Mouse (Mus musculus): Measurements from ENCODE around the gene Tmem150c. TPM values are rescaled to one million over a fixed set of nuclear protein-coding genes. Genes with fewer than 3 reads are reported as not detected.

Tmem150c gene
- polyA plus RNA-seq, 1 experiment from 2014 or later: 2.7 TPM

DNA sequence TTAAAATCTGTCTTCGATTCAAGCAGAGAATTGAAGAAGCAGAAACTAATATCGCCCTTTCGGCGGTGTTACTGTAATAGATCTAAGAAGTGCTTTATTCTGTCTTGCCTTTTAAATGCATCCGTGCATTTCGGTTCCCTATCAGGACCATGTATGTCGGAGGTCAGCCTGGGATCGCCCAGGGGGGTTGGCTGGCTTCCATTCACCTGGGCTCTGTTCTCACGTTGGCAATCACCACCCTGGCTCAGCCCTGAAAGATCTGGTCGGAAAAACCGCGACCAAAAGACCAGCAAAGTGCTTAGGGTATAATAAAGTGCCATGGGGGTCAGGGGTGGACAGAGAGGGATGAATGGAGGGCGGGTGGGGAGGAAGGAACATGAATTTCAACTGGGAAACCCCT is 1.3 kb downstream of the Tmem150c start:
- no peaks in the 10 kb centered on the region for H3K36me3 ChIP-seq (ENCODE audit: control insufficient read depth, insufficient read depth)
- 25% methylated on average over 13 of the region's 13 CpGs for WGBS
- peak overlapping the region; percentile 68 for H3K9ac ChIP-seq (ENCODE audit: low read length)
- no peaks in the 10 kb centered on the region for H3K9me3 ChIP-seq (replicated peaks; ENCODE audit: control insufficient read depth, low read length)
- H3K4me3 ChIP-seq (ENCODE audit: low read length): peak overlapping the region; percentile 61
- H3K27me3 ChIP-seq (ENCODE audit: control insufficient read depth, insufficient read depth, low read length): peaks cover 14% of the 10 kb centered on the region
- 0 out of 2 replicates have a peak, but pooled peaks cover 2% of the 10 kb centered on the region for H3K4me1 ChIP-seq (ENCODE audit: control insufficient read depth, insufficient read depth, low read length)
- ATAC-seq (replicated peaks; ENCODE audit: extremely low read depth, insufficient read depth, low FRiP score): no peak
- H3K4me2 ChIP-seq (ENCODE audit: low read depth, low read length): peak overlapping the region; percentile 92
- no peak overlapping the region for H3K27ac ChIP-seq (ENCODE audit: low read length)

DNA sequence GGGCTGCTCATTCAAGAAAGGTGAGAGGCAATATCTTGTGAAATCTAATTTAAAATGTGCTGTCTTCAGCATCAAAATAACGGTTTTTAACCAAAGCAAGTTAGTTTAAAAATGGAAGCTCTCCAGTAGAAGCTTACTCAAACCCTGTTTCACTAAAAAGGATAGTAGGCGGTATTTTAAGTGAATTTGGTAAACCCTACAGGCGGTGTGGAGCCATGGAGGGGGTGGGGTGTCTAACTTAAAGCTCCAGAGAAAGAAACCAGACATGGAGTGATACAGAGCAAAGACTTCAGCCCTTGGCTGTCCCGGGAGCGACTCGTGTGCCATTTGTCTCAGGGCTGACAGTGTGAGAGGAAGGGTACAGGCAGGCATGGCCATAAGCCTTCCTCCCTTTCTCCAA is 4.0 kb downstream of the Tmem150c start:
- WGBS: 70% methylated on average over 6 of the region's 6 CpGs
- Histone ChIP-seq H3K9me3 (replicated peaks; ENCODE audit: control insufficient read depth, low read length) (no peaks in the 10 kb centered on the region), H3K4me1 (ENCODE audit: control insufficient read depth, insufficient read depth, low read length) (0 out of 2 replicates have a peak, but pooled peaks cover 2% of the 10 kb centered on the region), H3K4me3 (ENCODE audit: low read length) (no peak overlapping the region), H3K9ac (ENCODE audit: low read length) (no peak overlapping the region), H3K4me2 (ENCODE audit: low read depth, low read length) (no peak overlapping the region), H3K27me3 (ENCODE audit: control insufficient read depth, insufficient read depth, low read length) (peaks cover 12% of the 10 kb centered on the region), H3K27ac (ENCODE audit: low read length) (no peak overlapping the region), H3K36me3 (ENCODE audit: control insufficient read depth, insufficient read depth) (no peaks in the 10 kb centered on the region)
- no peak for ATAC-seq (replicated peaks; ENCODE audit: extremely low read depth, insufficient read depth, low FRiP score)

DNA sequence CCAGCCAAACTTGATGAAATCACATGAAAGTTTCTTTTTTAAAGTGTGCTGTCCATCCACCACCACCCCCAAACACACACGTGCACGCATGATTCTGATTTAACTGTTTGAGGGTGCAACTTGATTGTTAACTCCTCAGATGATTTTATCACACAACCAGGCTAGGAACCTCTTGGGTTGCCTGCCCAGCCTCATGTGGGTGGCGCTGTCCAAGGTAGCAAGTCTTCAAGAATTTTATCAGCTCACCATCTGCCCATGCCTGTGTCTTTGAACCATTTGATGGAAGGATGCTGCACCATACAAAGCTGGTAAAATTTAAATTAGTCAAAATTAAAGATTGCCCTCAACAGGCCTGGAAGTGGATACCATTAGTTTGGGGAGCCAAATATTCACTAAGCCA is 9.6 kb downstream of the Tmem150c start:
- no peak overlapping the region for H3K4me3 ChIP-seq (ENCODE audit: low read length)
- H3K27ac ChIP-seq (ENCODE audit: low read length): no peak overlapping the region
- no peaks in the 10 kb centered on the region for H3K9me3 ChIP-seq (replicated peaks; ENCODE audit: control insufficient read depth, low read length)
- no peaks in the 10 kb centered on the region for H3K4me1 ChIP-seq (ENCODE audit: control insufficient read depth, insufficient read depth, low read length)
- peaks cover 5% of the 10 kb centered on the region; the same call in 1 of the 2 replicates for H3K27me3 ChIP-seq (ENCODE audit: control insufficient read depth, insufficient read depth, low read length)
- WGBS: 59% methylated on average over 3 of the region's 3 CpGs
- no peak for ATAC-seq (replicated peaks; ENCODE audit: extremely low read depth, insufficient read depth, low FRiP score)
- no peak overlapping the region for H3K9ac ChIP-seq (ENCODE audit: low read length)
- H3K4me2 ChIP-seq (ENCODE audit: low read depth, low read length): no peak overlapping the region
- H3K36me3 ChIP-seq (ENCODE audit: control insufficient read depth, insufficient read depth): no peaks in the 10 kb centered on the region

DNA sequence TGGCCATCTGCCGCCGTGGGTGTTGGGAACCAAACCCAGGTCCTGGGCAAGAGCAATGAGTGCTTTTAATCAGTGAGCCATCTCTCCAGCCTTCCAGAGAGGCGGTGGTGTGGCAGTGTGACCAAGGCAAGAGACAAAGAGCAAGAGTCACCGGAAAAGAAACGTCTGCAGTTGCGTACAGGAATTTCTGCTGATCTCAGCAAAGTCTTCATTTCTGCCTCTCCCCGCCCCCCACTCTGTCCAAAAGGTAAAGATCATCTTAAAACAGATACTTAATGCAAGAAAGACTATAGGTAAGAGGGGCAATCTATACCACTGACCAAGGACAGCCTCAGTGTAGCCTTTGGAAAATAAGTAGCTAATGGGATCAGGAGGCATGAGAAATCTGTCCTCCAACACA is 14.8 kb downstream of the Tmem150c start:
- Histone ChIP-seq H3K36me3 (ENCODE audit: control insufficient read depth, insufficient read depth) (no peaks in the 10 kb centered on the region), H3K27ac (ENCODE audit: low read length) (no peak overlapping the region), H3K9me3 (replicated peaks; ENCODE audit: control insufficient read depth, low read length) (no peaks in the 10 kb centered on the region), H3K9ac (ENCODE audit: low read length) (no peak overlapping the region), H3K4me3 (ENCODE audit: low read length) (no peak overlapping the region), H3K4me2 (ENCODE audit: low read depth, low read length) (no peak overlapping the region), H3K27me3 (ENCODE audit: control insufficient read depth, insufficient read depth, low read length) (no peaks in the 10 kb centered on the region), H3K4me1 (ENCODE audit: control insufficient read depth, insufficient read depth, low read length) (no peaks in the 10 kb centered on the region)
- no peak for ATAC-seq (replicated peaks; ENCODE audit: extremely low read depth, insufficient read depth, low FRiP score)
- WGBS: 71% methylated on average over 7 of the region's 7 CpGs

DNA sequence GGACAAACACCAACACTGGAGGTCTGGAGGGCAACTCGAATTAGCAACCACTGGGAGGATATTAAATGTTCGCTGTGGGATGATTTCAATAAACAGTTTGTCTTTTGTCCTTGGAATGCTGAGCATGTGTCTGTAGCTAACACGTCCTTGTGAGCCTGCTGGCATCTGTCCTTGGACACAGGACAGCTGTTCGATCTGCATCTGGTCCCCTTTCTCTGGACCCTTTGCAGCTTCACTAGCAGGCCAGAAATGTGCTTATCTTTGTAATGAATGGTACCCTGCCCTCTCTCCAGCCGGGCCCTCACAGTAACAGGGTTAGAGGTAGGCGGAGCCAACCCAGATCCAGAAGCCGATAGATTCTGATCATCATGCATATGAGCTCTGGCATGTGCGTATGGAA is 32.3 kb downstream of the Tmem150c start:
- Histone ChIP-seq H3K27me3 (ENCODE audit: control insufficient read depth, insufficient read depth, low read length) (no peaks in the 10 kb centered on the region), H3K4me2 (ENCODE audit: low read depth, low read length) (no peak overlapping the region), H3K36me3 (ENCODE audit: control insufficient read depth, insufficient read depth) (no peaks in the 10 kb centered on the region), H3K27ac (ENCODE audit: low read length) (no peak overlapping the region), H3K9ac (ENCODE audit: low read length) (no peak overlapping the region), H3K4me1 (ENCODE audit: control insufficient read depth, insufficient read depth, low read length) (no peaks in the 10 kb centered on the region), H3K9me3 (replicated peaks; ENCODE audit: control insufficient read depth, low read length) (no peaks in the 10 kb centered on the region), H3K4me3 (ENCODE audit: low read length) (no peak overlapping the region)
- 44% methylated on average over 8 of the region's 8 CpGs for WGBS
- ATAC-seq (replicated peaks; ENCODE audit: extremely low read depth, insufficient read depth, low FRiP score): no peak

DNA sequence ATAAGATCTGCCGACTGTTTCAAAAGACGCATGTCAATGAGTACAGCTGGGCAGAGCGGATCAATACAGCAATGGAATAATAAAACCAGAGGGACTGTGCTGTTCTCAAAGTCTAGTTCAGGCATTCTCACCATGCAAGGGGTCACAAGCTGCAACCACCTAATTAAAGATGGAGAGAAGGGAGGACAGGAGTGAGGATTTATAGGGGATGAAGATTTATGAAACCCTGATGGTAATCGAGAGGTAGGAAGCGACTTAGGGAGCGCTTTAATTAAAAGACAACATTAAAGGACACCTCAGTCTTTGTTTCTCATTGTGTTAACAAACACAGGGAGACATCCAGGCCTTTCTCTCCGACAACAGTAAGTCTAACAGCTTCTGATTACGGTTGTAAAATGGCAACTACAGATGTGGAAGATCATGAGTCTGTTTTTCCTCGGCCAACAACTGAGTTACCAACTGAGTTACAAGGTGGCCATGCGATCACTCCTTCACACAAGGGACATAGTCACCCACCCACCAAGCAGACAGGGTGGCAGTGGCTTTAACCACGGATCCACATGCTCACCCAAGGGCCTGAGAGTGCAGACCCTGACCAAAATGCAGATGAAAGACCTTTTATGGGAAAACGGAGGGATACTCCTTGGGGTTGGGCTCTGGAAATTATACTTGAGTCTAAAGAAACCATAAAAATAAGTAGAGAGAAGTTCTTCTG is 34.0 kb downstream of the Tmem150c start:
- Histone ChIP-seq H3K4me2 (ENCODE audit: low read depth, low read length) (no peak overlapping the region), H3K9ac (ENCODE audit: low read length) (no peak overlapping the region), H3K4me1 (ENCODE audit: control insufficient read depth, insufficient read depth, low read length) (no peaks in the 10 kb centered on the region; the same call in 1 of the 2 replicates), H3K27ac (ENCODE audit: low read length) (no peak overlapping the region), H3K36me3 (ENCODE audit: control insufficient read depth, insufficient read depth) (no peaks in the 10 kb centered on the region), H3K27me3 (ENCODE audit: control insufficient read depth, insufficient read depth, low read length) (peaks cover 3% of the 10 kb centered on the region; the same call in 1 of the 2 replicates), H3K4me3 (ENCODE audit: low read length) (no peak overlapping the region), H3K9me3 (replicated peaks; ENCODE audit: control insufficient read depth, low read length) (no peaks in the 10 kb centered on the region)
- ATAC-seq (replicated peaks; ENCODE audit: extremely low read depth, insufficient read depth, low FRiP score): no peak
- WGBS: 75% methylated on average over 12 of the region's 12 CpGs

DNA sequence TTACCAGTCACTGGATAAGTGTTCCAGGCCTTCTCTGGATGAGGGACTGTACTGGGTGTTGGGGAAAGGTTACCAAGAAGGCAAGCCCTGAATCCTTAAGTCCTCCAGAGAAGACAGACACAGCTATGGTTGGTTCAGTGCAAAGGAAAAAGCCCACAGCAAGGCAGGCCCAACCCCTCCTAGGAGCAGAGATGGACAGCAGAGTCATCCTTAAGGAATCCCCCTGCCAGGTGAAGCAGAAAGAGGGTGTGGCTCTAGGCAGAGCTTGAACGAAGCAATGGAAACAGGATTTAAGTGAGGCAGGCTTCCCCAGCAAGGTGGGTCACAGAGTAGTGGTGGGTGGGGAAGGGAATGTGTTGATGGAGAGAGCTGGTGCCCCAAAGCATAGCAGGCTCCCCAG is 35.1 kb downstream of the Tmem150c start:
- 61% methylated on average over 1 of the region's 1 CpGs for WGBS
- no peak overlapping the region for H3K4me3 ChIP-seq (ENCODE audit: low read length)
- no peaks in the 10 kb centered on the region for H3K36me3 ChIP-seq (ENCODE audit: control insufficient read depth, insufficient read depth)
- no peaks in the 10 kb centered on the region for H3K9me3 ChIP-seq (replicated peaks; ENCODE audit: control insufficient read depth, low read length)
- ATAC-seq (replicated peaks; ENCODE audit: extremely low read depth, insufficient read depth, low FRiP score): no peak
- no peak overlapping the region for H3K9ac ChIP-seq (ENCODE audit: low read length)
- H3K4me1 ChIP-seq (ENCODE audit: control insufficient read depth, insufficient read depth, low read length): no peaks in the 10 kb centered on the region; the same call in 1 of the 2 replicates
- no peak overlapping the region for H3K4me2 ChIP-seq (ENCODE audit: low read depth, low read length)
- H3K27me3 ChIP-seq (ENCODE audit: control insufficient read depth, insufficient read depth, low read length): peaks cover 7% of the 10 kb centered on the region; the same call in 1 of the 2 replicates
- H3K27ac ChIP-seq (ENCODE audit: low read length): no peak overlapping the region

DNA sequence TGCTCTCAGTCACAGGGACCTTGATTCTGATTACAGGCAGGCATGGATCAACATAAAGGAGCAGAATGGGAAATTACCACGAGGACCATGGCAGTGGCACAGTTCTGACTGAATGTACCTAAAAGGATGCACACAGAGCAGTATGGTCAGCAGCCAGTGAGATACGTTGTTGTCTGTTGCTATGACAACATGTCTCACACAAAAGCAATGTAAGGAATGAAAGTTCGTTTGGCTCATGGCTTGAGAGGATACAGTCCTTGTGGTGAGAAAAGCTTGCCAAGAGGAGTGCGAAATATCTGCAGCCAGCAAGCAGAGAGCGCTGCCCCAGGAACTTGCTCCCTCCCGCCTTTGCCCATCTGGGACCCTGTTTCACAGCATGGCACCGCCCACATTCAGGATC is 36.3 kb downstream of the Tmem150c start:
- 53% methylated on average over 7 of the region's 7 CpGs for WGBS
- Histone ChIP-seq H3K36me3 (ENCODE audit: control insufficient read depth, insufficient read depth) (no peaks in the 10 kb centered on the region), H3K27me3 (ENCODE audit: control insufficient read depth, insufficient read depth, low read length) (peaks cover 10% of the 10 kb centered on the region; the same call in 1 of the 2 replicates), H3K9me3 (replicated peaks; ENCODE audit: control insufficient read depth, low read length) (no peaks in the 10 kb centered on the region), H3K9ac (ENCODE audit: low read length) (no peak overlapping the region), H3K4me2 (ENCODE audit: low read depth, low read length) (no peak overlapping the region), H3K4me3 (ENCODE audit: low read length) (no peak overlapping the region), H3K4me1 (ENCODE audit: control insufficient read depth, insufficient read depth, low read length) (no peaks in the 10 kb centered on the region; the same call in 1 of the 2 replicates), H3K27ac (ENCODE audit: low read length) (no peak overlapping the region)
- ATAC-seq (replicated peaks; ENCODE audit: extremely low read depth, insufficient read depth, low FRiP score): no peak

DNA sequence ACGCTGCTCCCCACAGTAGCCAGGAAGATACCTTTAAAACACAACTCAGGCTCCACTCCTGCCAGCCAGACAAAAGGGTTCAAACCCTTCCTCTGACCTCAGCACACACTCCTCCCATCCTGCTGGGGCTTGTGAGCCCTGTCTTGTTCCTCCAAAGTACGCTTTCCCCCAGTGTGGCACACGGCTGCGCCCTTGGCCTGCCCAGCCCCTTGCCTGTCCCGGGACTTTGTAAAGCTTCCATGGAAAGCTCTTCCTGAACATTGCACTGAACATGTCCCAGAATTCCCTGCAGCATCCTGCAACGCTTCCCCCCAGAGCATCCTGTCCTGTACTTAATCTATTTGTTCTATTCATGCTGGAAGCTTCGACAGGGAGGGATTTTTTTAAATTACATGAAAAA is 38.4 kb downstream of the Tmem150c start:
- Histone ChIP-seq H3K36me3 (ENCODE audit: control insufficient read depth, insufficient read depth) (no peaks in the 10 kb centered on the region), H3K4me1 (ENCODE audit: control insufficient read depth, insufficient read depth, low read length) (no peaks in the 10 kb centered on the region; the same call in 1 of the 2 replicates), H3K9ac (ENCODE audit: low read length) (no peak overlapping the region), H3K27me3 (ENCODE audit: control insufficient read depth, insufficient read depth, low read length) (peaks cover 10% of the 10 kb centered on the region; the same call in 1 of the 2 replicates), H3K9me3 (replicated peaks; ENCODE audit: control insufficient read depth, low read length) (0 out of 2 replicates have a peak, but pooled peaks cover 3% of the 10 kb centered on the region), H3K4me3 (ENCODE audit: low read length) (no peak overlapping the region), H3K4me2 (ENCODE audit: low read depth, low read length) (no peak overlapping the region; the same call in 1 of the 2 replicates), H3K27ac (ENCODE audit: low read length) (no peak overlapping the region)
- no peak for ATAC-seq (replicated peaks; ENCODE audit: extremely low read depth, insufficient read depth, low FRiP score)
- WGBS: 51% methylated on average over 7 of the region's 7 CpGs

Measured in heart, embryonic 16.5 days (tissue).